Mouse (Mus musculus) liver, adult 2 months (tissue): Measurements from ENCODE around the gene BC107364.

Source experiments
- CTCF ChIP-seq: fragments of 200-500 bp; IDR thresholded peaks from 2 replicates; pipeline ENCODE4 v1.5.1; 2011; ENCODE audit warnings: low read depth, low read length, control low read depth
- POLR2A ChIP-seq: fragments of 200-500 bp; IDR thresholded peaks from 2 replicates; pipeline ENCODE4 v1.6.1; 2011; ENCODE audit warnings: low read length, control low read depth; ENCODE audit not compliant: insufficient read depth; ENCODE audit errors: extremely low read depth

- TF ChIP-seq POLR2A = no peak
- no peak for TF ChIP-seq CTCF
These were observed 23.0 kb upstream of the BC107364 start for GRCm38 (mm10) chr3:96474909-96475655.
